Mouse (Mus musculus): ENCODE data around the gene Fam131a. TPM values are rescaled to one million over a fixed set of nuclear protein-coding genes. Genes with fewer than 3 reads are reported as not detected.
A peak's percentile ranks its signal among the peaks of the same experiment; 100 is the strongest.

Gene Fam131a
- total RNA-seq, 2 experiments from 2014 or later: 26.6 to 29.8 TPM

DNA sequence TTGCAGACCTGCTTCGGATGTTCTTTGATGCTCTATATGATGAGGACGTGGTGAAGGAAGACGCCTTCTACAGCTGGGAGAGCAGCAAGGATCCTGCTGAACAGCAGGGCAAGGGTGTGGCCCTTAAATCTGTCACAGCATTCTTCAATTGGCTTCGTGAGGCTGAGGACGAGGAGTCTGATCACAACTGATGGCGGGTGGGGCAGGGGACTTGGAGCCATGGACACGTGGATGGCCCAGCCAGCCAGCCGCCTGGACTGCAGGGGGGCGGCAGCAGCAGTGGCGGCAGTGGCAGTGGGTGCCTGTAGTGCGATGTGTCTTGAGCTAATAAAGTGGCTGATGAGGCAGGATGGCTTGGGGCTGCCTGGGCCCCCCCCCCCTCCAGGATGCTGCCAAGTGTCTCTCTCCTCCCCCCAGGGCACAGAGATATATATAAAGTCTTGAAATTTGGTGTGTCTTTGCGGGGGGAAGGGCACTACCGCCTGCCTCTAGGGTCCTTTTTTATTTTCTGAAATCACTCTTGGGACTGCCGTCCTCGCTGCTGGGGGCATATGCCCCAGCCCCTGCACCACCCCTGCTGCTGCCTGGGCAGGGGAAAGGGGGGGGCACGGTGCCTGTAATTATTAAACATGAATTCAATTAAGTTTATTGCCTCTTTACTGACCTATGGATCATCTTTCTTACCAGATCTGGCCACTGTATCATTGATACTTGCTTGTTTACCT, 638 bp upstream of the Fam131a start:
- no peak for DNase-seq
- intact Hi-C loops (cut with DNase I): loop anchor here (1.0 kb wide), 1 partner anchor 18 kb away; no protein-coding TSS in a partner anchor

DNA sequence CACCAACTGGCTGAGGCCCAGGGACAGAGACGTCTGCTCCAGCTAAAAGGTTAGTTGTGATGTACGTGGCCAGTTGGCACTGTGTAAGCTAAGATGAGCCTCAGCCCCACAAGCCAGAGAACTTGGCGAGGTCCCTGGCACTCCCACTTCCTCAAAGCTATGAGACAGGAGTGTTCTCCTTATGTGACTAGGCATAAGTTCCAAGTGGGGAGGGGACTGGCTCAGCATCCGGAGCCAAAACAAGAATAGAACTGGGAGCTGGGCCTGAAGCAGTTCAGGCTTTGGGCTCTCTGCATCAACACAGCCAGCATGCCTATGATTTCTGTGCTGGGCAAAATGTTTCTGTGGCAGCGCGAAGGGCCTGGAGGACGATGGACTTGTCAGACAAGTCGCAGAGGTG, 1.7 kb downstream of the Fam131a start:
- intact Hi-C loops (cut with DNase I): no loop called here

DNA sequence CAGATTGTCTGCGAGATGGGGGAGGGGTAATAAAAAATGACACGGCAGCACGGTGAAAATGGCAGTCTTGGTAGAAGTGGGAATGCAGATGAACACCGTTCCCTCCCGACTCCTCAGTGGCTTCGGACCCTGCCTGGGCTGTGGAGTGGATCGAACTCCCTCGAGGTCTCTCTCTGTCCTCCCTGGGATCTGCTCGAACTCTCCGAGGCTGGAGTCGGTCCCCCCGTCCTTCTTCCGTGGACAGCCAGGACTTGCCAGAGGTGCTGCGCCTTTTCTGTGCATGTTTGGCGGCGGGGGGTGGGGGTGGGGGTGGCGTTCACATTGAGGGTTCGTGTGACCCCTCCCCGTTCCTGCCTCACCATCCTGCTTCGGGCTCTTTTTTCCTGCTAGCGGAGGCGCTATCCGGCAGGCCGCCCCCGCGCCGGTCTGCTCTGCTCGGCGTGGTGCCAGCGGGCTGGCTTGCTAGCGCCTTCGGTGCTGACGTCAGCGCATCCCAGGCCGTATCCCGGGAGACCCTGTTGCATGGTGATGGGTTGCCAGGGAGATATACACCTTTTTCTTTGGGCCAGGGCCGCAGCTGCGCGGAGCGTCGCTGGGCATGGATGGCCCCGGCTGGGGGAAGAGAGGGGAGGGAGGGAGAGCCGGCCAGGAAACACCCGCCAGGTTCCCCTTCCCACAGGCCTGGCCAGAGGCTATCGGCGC, 2.7 kb downstream of the Fam131a start:
- intact Hi-C loops (cut with DNase I): no loop called here

More for the DNA sequence above, 1.7 kb downstream of the Fam131a start:
- peak; percentile 56 to 63 for DNase-seq

GRCm38 (mm10) chr16:20699266-20699665, 6.2 kb downstream of the Fam131a start:
- no peak for DNase-seq
- intact Hi-C loops (cut with DNase I): no loop called here

More for the DNA sequence above, 2.7 kb downstream of the Fam131a start:
- DNase-seq: peak; percentile 93

DNA sequence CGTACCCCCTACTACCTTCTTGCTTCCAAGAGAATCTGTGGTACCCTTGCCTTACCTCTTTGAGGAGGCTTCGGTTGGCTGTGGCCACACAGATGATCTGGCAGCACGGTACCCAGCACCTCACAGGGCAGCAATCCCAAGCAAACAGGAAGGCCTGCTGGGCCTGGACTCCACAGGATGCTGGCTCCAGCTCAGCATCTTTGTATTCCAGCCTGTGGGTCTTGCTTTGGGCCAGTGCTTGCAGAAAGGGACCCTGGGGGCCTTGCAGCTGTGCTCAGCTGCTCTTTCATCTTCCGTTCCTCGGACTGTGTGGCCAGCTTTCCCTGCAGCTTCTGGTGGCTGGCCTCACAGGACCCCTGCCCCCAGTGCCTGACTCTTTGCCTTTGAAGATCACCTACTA, 7.0 kb downstream of the Fam131a start:
- peak; percentile 41 to 46 for DNase-seq
- intact Hi-C loops (cut with DNase I): no loop called here

GRCm38 (mm10) chr16:20701316-20701715, 8.3 kb downstream of the Fam131a start:
- intact Hi-C loops (cut with DNase I): no loop called here
- DNase-seq: no peak

- DNase-seq: no peak
- intact Hi-C loops (cut with DNase I): no loop called here
Observed at GRCm38 (mm10) chr16:20701729-20702521, 8.9 kb downstream of the Fam131a start.

- intact Hi-C loops (cut with DNase I): no loop called here
Observed at GRCm38 (mm10) chr16:20702522-20702893, 9.5 kb downstream of the Fam131a start.

DNA sequence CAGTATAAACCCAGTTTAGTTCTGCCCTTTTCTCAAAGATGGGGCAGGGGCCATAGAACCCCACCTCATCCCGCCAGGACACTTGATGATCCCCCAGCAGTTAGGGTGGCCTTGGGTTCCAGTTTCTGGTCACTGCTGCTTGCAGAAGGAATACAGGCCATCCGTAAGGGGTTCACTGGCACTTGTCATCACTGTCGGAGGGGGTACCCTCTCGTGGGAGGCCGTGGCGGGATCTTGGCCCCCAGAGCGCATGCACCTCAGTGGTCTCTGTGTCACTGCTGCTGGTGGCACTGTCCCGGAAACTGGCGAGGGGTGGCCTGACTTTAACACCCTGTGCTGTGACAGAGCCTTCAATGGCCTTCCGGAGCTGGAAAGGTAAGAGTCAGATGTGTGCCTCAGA, 10.0 kb downstream of the Fam131a start:
- intact Hi-C loops (cut with DNase I): no loop called here
- DNase-seq: no peak

More at GRCm38 (mm10) chr16:20702522-20702893, 9.5 kb downstream of the Fam131a start:
- DNase-seq: peak; percentile 59 to 80

DNA sequence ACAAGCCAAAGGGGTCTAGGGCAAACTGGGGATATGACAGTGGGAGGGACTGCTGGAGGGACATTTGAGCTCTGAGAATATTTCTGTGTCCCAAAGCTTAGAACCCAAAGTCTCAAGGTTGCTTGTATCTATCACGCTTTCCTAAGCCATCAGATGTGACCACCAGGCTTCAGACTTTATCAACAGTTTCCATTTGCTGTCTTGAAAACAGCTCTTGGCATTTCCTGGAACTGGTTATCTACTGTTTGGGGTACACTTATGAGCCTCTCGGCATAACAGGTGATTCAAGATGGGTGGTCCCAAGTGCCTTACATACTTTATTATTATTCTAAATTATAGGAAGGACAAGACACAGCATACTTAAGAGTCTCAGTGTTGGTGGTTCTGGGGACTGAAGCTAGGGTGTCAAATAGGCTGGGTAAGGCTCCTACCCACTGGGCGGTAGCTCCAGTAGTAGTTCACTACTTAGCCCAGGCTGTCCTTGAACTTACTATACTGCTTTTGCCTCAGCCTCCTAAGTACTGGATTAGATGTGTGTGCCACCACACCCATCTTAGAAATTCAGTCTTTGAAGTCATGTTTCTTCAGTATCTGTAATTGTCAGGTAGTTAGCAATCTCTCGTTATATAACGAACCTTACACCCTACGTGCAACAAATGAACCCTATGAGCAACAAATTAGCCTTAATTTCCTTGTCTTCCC, 10.8 kb downstream of the Fam131a start:
- intact Hi-C loops (cut with DNase I): no loop called here
- no peak for DNase-seq

- intact Hi-C loops (cut with DNase I): no loop called here
- DNase-seq: no peak
Observed at GRCm38 (mm10) chr16:20705786-20706185, 12.7 kb downstream of the Fam131a start.

GRCm38 (mm10) chr16:20706407-20707055, 13.5 kb downstream of the Fam131a start:
- intact Hi-C loops (cut with DNase I): no loop called here
- no peak for DNase-seq

DNA sequence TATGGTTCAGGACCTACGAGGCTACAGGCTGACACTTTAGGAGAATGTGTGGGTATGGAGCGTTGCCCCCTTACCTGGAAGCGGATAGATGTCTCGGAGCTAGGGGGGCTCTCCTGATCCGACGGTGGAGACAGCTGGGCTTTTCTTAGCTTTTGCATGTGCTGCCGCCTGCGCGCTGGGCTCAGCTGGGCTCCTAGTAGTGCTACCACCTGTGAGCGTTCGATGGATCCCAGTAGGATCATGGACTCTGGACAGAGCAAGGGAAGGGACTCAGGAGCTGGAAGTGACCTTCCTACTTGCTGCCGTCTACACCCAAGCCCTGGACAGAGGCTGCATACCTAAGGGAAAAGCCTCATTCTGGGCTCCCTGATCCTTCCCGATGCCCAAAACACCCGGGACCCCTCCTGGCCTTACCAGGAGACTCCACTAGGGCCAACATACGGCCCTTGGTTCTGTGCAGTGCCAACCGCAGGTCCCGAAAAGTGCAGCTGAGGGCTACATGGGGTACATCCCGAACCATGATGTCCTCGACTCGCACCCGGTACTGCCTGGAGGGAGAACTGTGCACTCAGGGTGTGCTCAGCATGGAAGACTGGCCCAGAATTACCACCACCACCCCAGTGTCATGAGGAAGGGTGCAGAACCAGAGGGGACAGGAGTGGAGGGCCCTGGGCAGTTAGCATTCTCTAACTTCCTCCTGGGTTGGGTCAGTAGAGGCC, 15.3 kb downstream of the Fam131a start:
- DNase-seq: no peak
- intact Hi-C loops (cut with DNase I): loop anchor here (2.0 kb wide), 1 partner anchor 56 kb away; no protein-coding TSS in a partner anchor

DNA sequence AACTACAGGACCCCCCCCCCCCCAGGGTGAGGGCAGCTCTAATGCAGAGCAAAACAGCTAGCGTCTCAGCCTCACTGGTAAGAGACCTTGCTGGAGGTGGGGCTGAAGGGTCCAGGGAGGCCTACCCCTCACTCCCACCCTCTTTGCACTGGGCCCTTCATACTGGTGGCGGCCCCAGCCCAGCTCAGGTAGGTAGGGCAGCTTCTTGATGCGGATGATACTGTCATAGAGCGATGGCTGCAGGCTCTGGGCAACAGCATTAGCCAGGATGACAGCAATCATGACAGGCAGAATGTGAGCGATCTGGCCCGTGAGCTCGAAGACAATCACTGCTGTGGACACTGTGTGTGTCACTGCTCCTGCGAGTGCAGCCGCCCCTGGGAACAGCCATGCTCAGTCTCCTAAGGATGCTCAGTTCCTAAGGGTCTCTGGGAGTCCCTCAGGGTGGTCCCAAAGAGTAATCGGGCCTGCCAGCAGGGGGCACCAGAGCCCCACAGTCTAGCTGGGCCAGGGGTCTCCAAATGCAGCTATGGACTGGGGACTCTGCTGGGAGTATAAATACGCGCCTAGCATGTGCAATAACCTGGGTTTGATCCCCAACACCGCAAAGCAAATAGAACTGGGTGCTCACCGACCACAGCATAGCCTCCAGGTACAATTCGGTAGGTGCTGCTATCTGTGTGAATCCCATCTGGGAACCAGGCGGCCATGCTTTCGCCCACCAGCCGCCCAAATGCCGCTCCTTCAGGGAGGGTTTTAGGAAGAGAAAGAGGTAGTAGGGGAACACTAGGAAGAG, 16.1 kb downstream of the Fam131a start:
- DNase-seq: peak; percentile 50
- intact Hi-C loops (cut with DNase I): loop anchor here (2.0 kb wide), 1 partner anchor 56 kb away; no protein-coding TSS in a partner anchor

DNA sequence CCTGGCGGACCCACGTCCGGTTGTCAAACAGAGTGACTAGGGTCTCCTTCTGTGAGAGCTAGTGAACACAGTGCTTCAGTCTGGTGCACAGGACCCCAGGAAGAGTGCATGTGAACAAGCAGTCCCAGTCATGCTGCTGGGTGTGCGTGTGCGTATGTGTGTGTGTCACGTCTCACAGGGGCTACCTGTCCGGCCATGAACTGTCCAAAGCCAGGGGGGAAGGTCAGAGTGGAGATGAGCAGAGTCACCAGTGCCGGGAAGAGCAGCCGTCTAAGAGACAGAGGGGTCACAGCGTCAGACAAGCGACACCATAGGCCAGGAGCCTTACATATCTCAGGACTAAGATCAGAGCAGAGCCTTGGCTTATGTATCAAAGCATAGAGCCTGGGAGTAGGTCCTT, 17.3 kb downstream of the Fam131a start:
- intact Hi-C loops (cut with DNase I): loop anchor here (10.0 kb wide), 1 partner anchor 984 kb away; the partner anchor contains the start of gene 2510009E07Rik
- DNase-seq: no peak

- DNase-seq: no peak
- intact Hi-C loops (cut with DNase I): loop anchor here (10.0 kb wide), 1 partner anchor 984 kb away; the partner anchor contains the start of gene 2510009E07Rik
Observed at GRCm38 (mm10) chr16:20710810-20711209, 17.8 kb downstream of the Fam131a start.

DNA sequence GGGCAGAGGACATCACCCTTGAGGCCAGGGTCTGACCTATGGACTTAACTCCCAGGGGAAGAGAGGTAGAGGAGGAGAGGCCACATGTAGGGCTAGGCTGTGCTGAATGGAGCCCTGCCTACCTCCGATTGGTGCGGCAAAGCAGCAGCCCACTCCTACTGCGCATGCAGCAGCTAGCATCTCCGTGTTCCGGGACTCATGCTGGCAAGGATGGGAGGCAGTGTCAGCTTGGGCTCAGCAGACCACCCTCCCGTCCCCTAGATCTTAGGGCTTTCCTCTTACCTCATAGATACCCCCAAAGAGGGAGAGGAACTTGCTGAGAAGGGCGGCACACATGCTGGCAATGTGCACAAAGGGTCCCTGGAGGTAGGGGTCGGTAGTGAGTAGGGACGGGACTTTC, 19.1 kb downstream of the Fam131a start:
- intact Hi-C loops (cut with DNase I): loop anchor here (10.0 kb wide), 1 partner anchor 983 kb away; the partner anchor contains the start of gene 2510009E07Rik
- DNase-seq: no peak

GRCm38 (mm10) chr16:20712889-20713288, 19.8 kb downstream of the Fam131a start:
- DNase-seq: no peak
- intact Hi-C loops (cut with DNase I): loop anchor here (10.0 kb wide), 1 partner anchor 982 kb away; the partner anchor contains the start of gene 2510009E07Rik
